8 mouse cellular contexts compared by ENCODE assay signal in the genomic region with DNA sequence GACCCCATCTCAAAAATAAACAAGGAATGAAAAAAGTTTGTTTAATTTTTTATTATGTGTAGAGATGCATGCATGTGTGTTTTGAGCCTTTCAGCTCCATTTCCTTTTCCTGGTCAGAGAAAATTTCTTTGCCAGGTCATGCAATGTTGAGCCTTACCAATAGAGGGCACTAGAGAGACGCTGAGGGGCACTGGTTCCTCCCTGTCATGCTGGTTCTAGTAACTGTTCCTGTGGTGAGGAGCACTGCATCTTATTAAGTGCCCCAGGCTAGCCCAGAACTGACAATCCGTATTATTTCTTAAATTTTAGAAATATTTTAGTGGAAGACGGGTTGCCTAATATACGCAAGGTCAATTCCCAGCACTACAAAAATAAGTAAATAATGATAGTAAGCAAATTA. TPM values are rescaled to one million over a fixed set of nuclear protein-coding genes. Genes with fewer than 3 reads are reported as not detected.
DNase-seq lines count a peak whose midpoint lies in the region; ATAC-seq and TF ChIP-seq lines count a peak whose summit lies in the region.

No protein-coding gene starts in this region.

- DNase-seq in hindbrain, embryonic 11.5 days (ENCODE audit: low spot score): peak; percentile 85
- peak; percentile 76 for DNase-seq in T-cell, adult 2 months (ENCODE audit: low spot score)
- DNase-seq in cerebellum, postnatal 14 days: peak; percentile 72 to 78
- DNase-seq in heart, adult 2 months: peak; percentile 68 to 75
- peak; percentile 35 to 59 for DNase-seq in layer of hippocampus, adult 8-10 months (ENCODE audit: low spot score in 2 of 2)
- peak; percentile 91 for DNase-seq in lung, postnatal 10 days
- peak; percentile 64 to 79 for DNase-seq in spleen, postnatal 10 days (ENCODE audit: low spot score in 2 of 2)

- TF ChIP-seq EP300 in heart, adult 2 months (IDR thresholded peaks at IDR 0.05; ENCODE audit: insufficient read depth, low read depth, low read length): peak; percentile 75

- intact Hi-C loops in heart, adult 2 months (cut with DNase I): loop anchor here (1.0 to 2.0 kb wide), 2 partner anchors 137 to 164 kb away; no protein-coding TSS in a partner anchor

- no peak for ATAC-seq in hindbrain, embryonic 11.5 days (ENCODE audit: low FRiP score)
- ATAC-seq in hindbrain, embryonic 16.5 days: no peak

- peak; percentile 100; the same call in 1 of the 2 replicates for TF ChIP-seq CTCF in heart, adult 2 months (IDR thresholded peaks at IDR 0.05)

- no peaks in the 10 kb centered on the region for H3K36me3 ChIP-seq in hindbrain, embryonic 11.5 days (ENCODE audit: control insufficient read depth, insufficient read depth, low read length)
- no peaks in the 10 kb centered on the region for H3K36me3 ChIP-seq in hindbrain, embryonic 16.5 days (ENCODE audit: control insufficient read depth, insufficient read depth, low read length)
- H3K36me3 ChIP-seq in heart, adult 2 months (ENCODE audit: control insufficient read depth, insufficient read depth, low read length): no peaks in the 10 kb centered on the region

- no peaks in the 10 kb centered on the region for H3K9me3 ChIP-seq in hindbrain, embryonic 11.5 days (ENCODE audit: control insufficient read depth, low read length)
- H3K9me3 ChIP-seq in hindbrain, embryonic 16.5 days (ENCODE audit: control insufficient read depth, low read length): no peaks in the 10 kb centered on the region

- no peaks in the 10 kb centered on the region for H3K4me1 ChIP-seq in hindbrain, embryonic 11.5 days (replicated peaks; ENCODE audit: control insufficient read depth, insufficient read depth, low read length)
- no peaks in the 10 kb centered on the region for H3K4me1 ChIP-seq in hindbrain, embryonic 16.5 days (ENCODE audit: control insufficient read depth, insufficient read depth, low read depth, low read length)
- no peaks in the 10 kb centered on the region for H3K4me1 ChIP-seq in heart, adult 2 months (ENCODE audit: control insufficient read depth, insufficient read depth, low read length)

- TF ChIP-seq POLR2A in heart, adult 2 months (IDR thresholded peaks at IDR 0.05; ENCODE audit: insufficient read depth, low read depth, low read length): no peak

- 35% methylated on average over 4 of the region's 4 CpGs for WGBS in hindbrain, embryonic 11.5 days
- 43% methylated on average over 4 of the region's 4 CpGs for WGBS in hindbrain, embryonic 16.5 days
- 38% methylated on average over 4 of the region's 4 CpGs for WGBS in heart, adult 2 months

- no peaks in the 10 kb centered on the region for H3K79me2 ChIP-seq in heart, adult 2 months (replicated peaks; ENCODE audit: control insufficient read depth, insufficient read depth, low read length)

- no peak overlapping the region for H3K4me2 ChIP-seq in hindbrain, embryonic 11.5 days (replicated peaks; ENCODE audit: low read depth, low read length)
- no peak overlapping the region for H3K4me2 ChIP-seq in hindbrain, embryonic 16.5 days (ENCODE audit: low read length)

- H3K4me3 ChIP-seq in hindbrain, embryonic 11.5 days (ENCODE audit: low read depth, low read length): no peak overlapping the region
- H3K4me3 ChIP-seq in hindbrain, embryonic 16.5 days (ENCODE audit: low read length): no peak overlapping the region
- no peak overlapping the region for H3K4me3 ChIP-seq in heart, adult 2 months

- no peak overlapping the region for H3K9ac ChIP-seq in hindbrain, embryonic 11.5 days (ENCODE audit: low read depth, low read length)
- H3K9ac ChIP-seq in hindbrain, embryonic 16.5 days (ENCODE audit: low read depth, low read length): no peak overlapping the region
- no peak overlapping the region for H3K9ac ChIP-seq in heart, adult 2 months (ENCODE audit: low read depth, low read length)

- no peak overlapping the region for H3K27ac ChIP-seq in hindbrain, embryonic 11.5 days (ENCODE audit: low read depth, low read length)
- H3K27ac ChIP-seq in hindbrain, embryonic 16.5 days (ENCODE audit: low read depth, low read length): no peak overlapping the region
- no peak overlapping the region for H3K27ac ChIP-seq in heart, adult 2 months

- no peaks in the 10 kb centered on the region for H3K27me3 ChIP-seq in hindbrain, embryonic 11.5 days (ENCODE audit: control insufficient read depth, insufficient read depth, low read length)
- no peaks in the 10 kb centered on the region for H3K27me3 ChIP-seq in hindbrain, embryonic 16.5 days (replicated peaks; ENCODE audit: control insufficient read depth, insufficient read depth, low read length)
- no peaks in the 10 kb centered on the region for H3K27me3 ChIP-seq in heart, adult 2 months (ENCODE audit: control insufficient read depth, insufficient read depth, low read length)

RNA-seq across cellular contexts. Expression of a gene that starts 11.8 kb away (rescaled TPM):
- 7.0 and 8.5 TPM in 2 replicates for polyA plus RNA-seq in hindbrain, embryonic 11.5 days (2014; fragmentation: Nextera tagmentation; extraction: Ambion mirVana)
- polyA plus RNA-seq in hindbrain, embryonic 16.5 days (2015; fragmentation: Nextera tagmentation; extraction: Ambion mirVana): 1.9 and 3.0 TPM in 2 replicates
- total RNA-seq in heart, adult 2 months (2021): 10 to 100 TPM; 37.4 to 46.9 TPM
- polyA plus RNA-seq in heart, adult 2 months (2012; rRNA removed): 10.5 and 14.1 TPM in 2 replicates
- total RNA-seq in layer of hippocampus, adult 8-10 months (2022): 10 to 100 TPM; 19.5 to 24.0 (median 21.1) TPM

RNA-seq across cellular contexts. Expression of a gene that starts 24.6 kb away (rescaled TPM):
- 0.25 TPM in 1 of 2 replicates, not detected in the other for polyA plus RNA-seq in hindbrain, embryonic 11.5 days (2014; fragmentation: Nextera tagmentation; extraction: Ambion mirVana)
- polyA plus RNA-seq in hindbrain, embryonic 16.5 days (2015; fragmentation: Nextera tagmentation; extraction: Ambion mirVana): 0.15 and 0.28 TPM in 2 replicates
- total RNA-seq in heart, adult 2 months (2021): not detected
- polyA plus RNA-seq in heart, adult 2 months (2012; rRNA removed): 0.20 and 0.29 TPM in 2 replicates
- not detected for total RNA-seq in layer of hippocampus, adult 8-10 months (2022)

RNA-seq across cellular contexts. Expression of a gene that starts 51.2 kb away (rescaled TPM):
- 0.22 and 0.40 TPM in 2 replicates for polyA plus RNA-seq in hindbrain, embryonic 11.5 days (2014; fragmentation: Nextera tagmentation; extraction: Ambion mirVana)
- polyA plus RNA-seq in hindbrain, embryonic 16.5 days (2015; fragmentation: Nextera tagmentation; extraction: Ambion mirVana): 0.32 and 0.34 TPM in 2 replicates
- 1 to 10 TPM; 6.3 to 8.3 TPM for total RNA-seq in heart, adult 2 months (2021)
- polyA plus RNA-seq in heart, adult 2 months (2012; rRNA removed): 3.9 and 4.1 TPM in 2 replicates
- under 1 TPM in 1 of 4 experiments, not detected in 3; 0.16 TPM for total RNA-seq in layer of hippocampus, adult 8-10 months (2022)
